Mouse (Mus musculus): ENCODE measurements around the gene Ctrc. TPM values are rescaled to one million over a fixed set of nuclear protein-coding genes. Genes with fewer than 3 reads are reported as not detected.

The Ctrc gene
- polyA plus RNA-seq, 1 experiment = 13.9 TPM

DNA sequence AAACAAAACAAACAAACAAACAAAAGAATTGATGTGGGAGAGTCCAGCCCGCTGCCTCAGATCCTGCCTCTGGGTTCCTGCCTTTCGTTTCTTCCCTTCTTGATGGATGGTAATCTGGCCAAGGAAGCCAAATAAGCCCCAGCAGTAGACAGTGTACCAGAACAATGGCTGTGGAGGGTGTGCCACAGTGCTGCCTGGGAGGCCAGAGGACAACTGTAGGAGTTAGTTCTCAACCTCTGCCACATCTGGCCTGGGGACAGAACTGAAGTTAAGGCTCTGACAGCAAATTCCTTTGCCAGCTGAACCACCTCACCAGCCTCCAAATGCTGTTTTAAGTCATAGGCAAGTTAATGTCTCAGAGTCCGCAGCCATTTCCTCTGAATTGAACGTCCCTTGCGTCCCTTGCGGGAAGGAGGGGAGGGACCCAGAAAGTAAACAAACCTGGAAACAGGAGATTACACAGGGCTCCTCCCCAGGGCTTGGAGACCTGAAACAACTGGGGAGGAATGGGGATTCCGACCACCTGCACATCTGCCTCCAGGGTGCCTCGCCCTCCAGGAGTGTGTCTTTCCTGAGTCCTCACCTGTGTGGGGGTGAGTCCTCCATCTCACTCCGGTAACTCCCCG lies 35.2 kb upstream of the Ctrc start:
- H3K4me1 ChIP-seq (ENCODE audit: control insufficient read depth, insufficient read depth, insufficient read length, low read length) = peaks cover 11% of the 10 kb centered on the region; the same call in 1 of the 2 replicates
- no peak overlapping the region for H3K27ac ChIP-seq (ENCODE audit: insufficient read depth, low read depth, low read length)
- H3K36me3 ChIP-seq (ENCODE audit: control insufficient read depth, insufficient read depth, low read length) = no peaks in the 10 kb centered on the region
- 34% methylated on average over 10 of the region's 10 CpGs for WGBS
- no peak overlapping the region for H3K4me3 ChIP-seq (ENCODE audit: low read depth, low read length)
- no peaks in the 10 kb centered on the region for H3K27me3 ChIP-seq (ENCODE audit: control insufficient read depth, insufficient read depth, low read length)
- TF ChIP-seq POLR2A (IDR thresholded peaks at IDR 0.05; ENCODE audit: low read depth, low read length) (no peak), CTCF (IDR thresholded peaks at IDR 0.05; ENCODE audit: extremely low read depth, insufficient read length, insufficient replicate concordance, low read depth, low read length) (no peak)

GRCm38 (mm10) chr4:141879875-141880274 lies 33.7 kb upstream of the Ctrc start:
- 85% methylated on average over 9 of the region's 9 CpGs for WGBS
- TF ChIP-seq CTCF (IDR thresholded peaks at IDR 0.05; ENCODE audit: extremely low read depth, insufficient read length, insufficient replicate concordance, low read depth, low read length) = no peak
- no peak for TF ChIP-seq POLR2A (IDR thresholded peaks at IDR 0.05; ENCODE audit: low read depth, low read length)
- peaks cover 14% of the 10 kb centered on the region for H3K4me1 ChIP-seq (ENCODE audit: control insufficient read depth, insufficient read depth, insufficient read length, low read length)

DNA sequence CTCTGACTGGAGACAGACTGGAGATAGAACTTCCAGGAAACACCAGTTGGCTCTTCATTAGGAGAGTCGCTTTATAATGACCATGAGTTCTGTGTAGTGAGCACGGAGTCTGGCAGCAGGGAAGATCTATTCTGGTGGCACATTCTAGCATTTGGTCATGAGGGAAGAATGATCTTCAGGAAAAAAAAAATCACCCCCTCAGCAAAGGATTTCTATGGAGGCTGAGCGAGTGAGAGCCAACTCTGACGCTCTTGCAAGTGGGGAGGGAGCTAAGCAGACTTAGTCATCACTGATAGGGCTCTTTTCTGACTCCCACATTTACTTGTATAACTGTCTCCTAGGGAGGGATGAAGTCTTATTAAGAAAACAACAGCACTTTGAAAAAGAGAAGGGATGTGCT lies 32.9 kb upstream of the Ctrc start:
- Histone ChIP-seq H3K4me1 (ENCODE audit: control insufficient read depth, insufficient read depth, insufficient read length, low read length) (peaks cover 14% of the 10 kb centered on the region), H3K27ac (ENCODE audit: insufficient read depth, low read depth, low read length) (peak overlapping the region; percentile 87), H3K27me3 (ENCODE audit: control insufficient read depth, insufficient read depth, low read length) (no peaks in the 10 kb centered on the region), H3K36me3 (ENCODE audit: control insufficient read depth, insufficient read depth, low read length) (no peaks in the 10 kb centered on the region), H3K4me3 (ENCODE audit: low read depth, low read length) (no peak overlapping the region)
- no peak for TF ChIP-seq POLR2A (IDR thresholded peaks at IDR 0.05; ENCODE audit: low read depth, low read length)
- no peak for TF ChIP-seq CTCF (IDR thresholded peaks at IDR 0.05; ENCODE audit: extremely low read depth, insufficient read length, insufficient replicate concordance, low read depth, low read length)
- WGBS = 25% methylated on average over 4 of the region's 4 CpGs

More at GRCm38 (mm10) chr4:141879875-141880274, 33.7 kb upstream of the Ctrc start:
- H3K36me3 ChIP-seq (ENCODE audit: control insufficient read depth, insufficient read depth, low read length) = no peaks in the 10 kb centered on the region
- no peak overlapping the region for H3K4me3 ChIP-seq (ENCODE audit: low read depth, low read length)
- H3K27ac ChIP-seq (ENCODE audit: insufficient read depth, low read depth, low read length) = no peak overlapping the region
- no peaks in the 10 kb centered on the region for H3K27me3 ChIP-seq (ENCODE audit: control insufficient read depth, insufficient read depth, low read length)

GRCm38 (mm10) chr4:141878621-141879020 lies 32.5 kb upstream of the Ctrc start:
- Histone ChIP-seq H3K36me3 (ENCODE audit: control insufficient read depth, insufficient read depth, low read length) (no peaks in the 10 kb centered on the region), H3K27me3 (ENCODE audit: control insufficient read depth, insufficient read depth, low read length) (no peaks in the 10 kb centered on the region), H3K27ac (ENCODE audit: insufficient read depth, low read depth, low read length) (peak overlapping the region; percentile 87), H3K4me1 (ENCODE audit: control insufficient read depth, insufficient read depth, insufficient read length, low read length) (peaks cover 14% of the 10 kb centered on the region), H3K4me3 (ENCODE audit: low read depth, low read length) (peak overlapping the region; percentile 8; the same call in 1 of the 2 replicates)
- TF ChIP-seq POLR2A (IDR thresholded peaks at IDR 0.05; ENCODE audit: low read depth, low read length) (no peak), CTCF (IDR thresholded peaks at IDR 0.05; ENCODE audit: extremely low read depth, insufficient read length, insufficient replicate concordance, low read depth, low read length) (no peak)
- WGBS = 13% methylated on average over 7 of the region's 7 CpGs

DNA sequence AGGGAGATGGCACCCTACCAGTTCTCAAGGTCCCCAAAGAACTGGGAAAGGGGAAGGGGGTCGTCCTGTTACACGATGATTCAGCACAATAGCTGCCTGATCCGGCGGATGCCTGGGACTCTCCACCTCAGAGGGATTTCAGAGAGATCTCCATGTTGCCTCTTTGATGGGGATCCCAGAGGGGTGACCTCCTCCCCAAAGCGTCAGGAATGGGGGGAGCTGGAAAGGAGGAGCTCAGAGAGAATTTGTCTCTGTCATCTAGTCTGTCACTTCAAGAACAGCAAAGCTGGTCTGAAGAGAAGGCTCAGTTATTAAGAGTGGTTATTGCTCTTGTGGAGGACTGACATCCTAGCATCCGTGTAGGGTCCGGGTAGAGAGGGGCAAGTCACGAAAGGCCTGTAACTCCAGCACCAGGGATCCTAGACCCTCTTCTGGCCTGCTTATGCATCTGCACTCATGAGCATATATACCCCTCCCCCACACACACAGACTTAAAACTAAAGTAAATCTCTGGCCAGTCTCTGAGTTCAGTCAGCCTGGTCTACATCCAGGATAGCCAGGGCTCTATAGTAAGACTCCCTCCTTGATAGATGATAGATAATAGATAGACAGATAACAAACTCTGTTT lies 29.4 kb upstream of the Ctrc start:
- no peak for TF ChIP-seq POLR2A (IDR thresholded peaks at IDR 0.05; ENCODE audit: low read depth, low read length)
- no peak for TF ChIP-seq CTCF (IDR thresholded peaks at IDR 0.05; ENCODE audit: extremely low read depth, insufficient read length, insufficient replicate concordance, low read depth, low read length)
- no peaks in the 10 kb centered on the region for H3K27me3 ChIP-seq (ENCODE audit: control insufficient read depth, insufficient read depth, low read length)
- peaks cover 18% of the 10 kb centered on the region for H3K4me1 ChIP-seq (ENCODE audit: control insufficient read depth, insufficient read depth, insufficient read length, low read length)
- WGBS = 50% methylated on average over 8 of the region's 8 CpGs
- H3K4me3 ChIP-seq (ENCODE audit: low read depth, low read length) = no peak overlapping the region; the same call in 1 of the 2 replicates
- peaks cover 12% of the 10 kb centered on the region for H3K36me3 ChIP-seq (ENCODE audit: control insufficient read depth, insufficient read depth, low read length)
- H3K27ac ChIP-seq (ENCODE audit: insufficient read depth, low read depth, low read length) = no peak overlapping the region

DNA sequence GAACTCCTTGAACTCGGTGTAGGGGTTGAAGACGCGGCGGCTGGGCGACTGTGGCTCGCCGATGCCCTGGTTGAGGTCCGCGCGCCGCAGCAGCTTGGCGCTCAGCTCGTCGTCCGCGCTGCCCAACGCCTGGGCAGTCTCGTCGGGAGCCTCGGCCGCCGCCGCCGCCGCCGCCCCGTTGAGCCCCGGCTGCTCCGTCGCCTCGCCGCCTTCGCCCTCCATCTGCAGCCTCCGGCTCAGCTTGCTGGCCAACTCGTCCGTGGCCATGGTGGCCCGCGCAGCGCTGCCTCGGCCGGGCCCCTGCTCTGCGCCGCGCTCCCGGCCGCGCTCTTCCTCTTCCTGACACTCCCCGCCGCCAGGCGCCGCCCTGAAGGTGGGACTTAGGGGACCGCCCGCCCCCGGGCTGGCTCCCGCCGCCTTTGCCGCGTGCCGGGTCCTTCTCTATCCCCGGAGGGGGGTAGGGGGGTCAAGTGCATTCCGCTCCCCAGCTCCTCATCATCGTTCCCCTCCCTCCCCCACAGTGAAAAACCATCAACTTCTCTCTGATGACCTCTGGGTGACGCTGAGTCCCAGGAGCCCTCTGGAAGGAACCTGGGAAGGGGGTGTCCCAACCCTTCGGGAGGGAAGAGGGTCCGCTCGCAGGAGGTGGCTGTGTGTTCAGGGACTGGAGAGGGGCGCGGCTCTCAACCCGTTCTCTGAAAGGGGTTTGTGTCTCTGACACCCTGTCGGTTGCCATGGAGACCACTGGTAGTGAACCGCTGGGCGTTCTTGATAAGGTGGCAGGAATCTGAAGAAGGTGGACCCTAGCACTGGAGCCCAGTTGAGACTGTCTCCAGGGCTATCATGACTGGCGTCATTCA lies 28.7 kb upstream of the Ctrc start, which contains the start of gene Efhd2:
Gene Efhd2, minus strand, starts transcription at position 320 of the 860 bp plus-strand sequence.
- peak; percentile 99 for TF ChIP-seq POLR2A (IDR thresholded peaks at IDR 0.05; ENCODE audit: low read depth, low read length)
- no peak for TF ChIP-seq CTCF (IDR thresholded peaks at IDR 0.05; ENCODE audit: extremely low read depth, insufficient read length, insufficient replicate concordance, low read depth, low read length)
- H3K36me3 ChIP-seq (ENCODE audit: control insufficient read depth, insufficient read depth, low read length) = peaks cover 17% of the 10 kb centered on the region
- no peaks in the 10 kb centered on the region for H3K27me3 ChIP-seq (ENCODE audit: control insufficient read depth, insufficient read depth, low read length)
- H3K27ac ChIP-seq (ENCODE audit: insufficient read depth, low read depth, low read length) = peak within 1 kb of the TSS; percentile 95
- H3K4me1 ChIP-seq (ENCODE audit: control insufficient read depth, insufficient read depth, insufficient read length, low read length) = peaks cover 24% of the 10 kb centered on the region
- peak within 1 kb of the TSS; percentile 88 for H3K4me3 ChIP-seq (ENCODE audit: low read depth, low read length)
- under 1% methylated on average over 72 of the region's 73 CpGs for WGBS

Data from small intestine, adult 2 months (tissue).